Mouse (Mus musculus): ENCODE data around the gene Ltn1.

Ltn1 gene

GRCm38 (mm10) chr16:87432033-87432814, at the start of gene Ltn1:
Ltn1 (minus strand) TSS chr16:87432612.
- DNase-seq (ENCODE audit: low read depth, low spot score): peak; percentile 100

- no peak for DNase-seq (ENCODE audit: low read depth, low spot score)
These were observed 38.2 kb upstream of the Ltn1 start for GRCm38 (mm10) chr16:87470579-87470978.

GRCm38 (mm10) chr16:87458752-87459151, 26.3 kb upstream of the Ltn1 start:
- no peak for DNase-seq (ENCODE audit: low read depth, low spot score)

- DNase-seq (ENCODE audit: low read depth, low spot score): peak; percentile 24
These were observed 22.8 kb upstream of the Ltn1 start for GRCm38 (mm10) chr16:87455180-87455611.

- DNase-seq (ENCODE audit: low read depth, low spot score): peak; percentile 87
These were observed 22.2 kb upstream of the Ltn1 start, which contains the start of gene Usp16 for GRCm38 (mm10) chr16:87454419-87455179. Usp16 (plus strand) TSS chr16:87454703.

GRCm38 (mm10) chr16:87453226-87453625, 20.8 kb upstream of the Ltn1 start:
- no peak for DNase-seq (ENCODE audit: low read depth, low spot score)

- DNase-seq (ENCODE audit: low read depth, low spot score): no peak
These were observed 13.1 kb upstream of the Ltn1 start for GRCm38 (mm10) chr16:87445528-87445927.

GRCm38 (mm10) chr16:87445110-87445509, 12.7 kb upstream of the Ltn1 start:
- DNase-seq (ENCODE audit: low read depth, low spot score): no peak

GRCm38 (mm10) chr16:87444071-87444470, 11.7 kb upstream of the Ltn1 start:
- DNase-seq (ENCODE audit: low read depth, low spot score): no peak

GRCm38 (mm10) chr16:87443245-87443644, 10.8 kb upstream of the Ltn1 start:
- no peak for DNase-seq (ENCODE audit: low read depth, low spot score)

- DNase-seq (ENCODE audit: low read depth, low spot score): no peak
These were observed 9.9 kb upstream of the Ltn1 start for GRCm38 (mm10) chr16:87442291-87442690.

GRCm38 (mm10) chr16:87441089-87441488, 8.7 kb upstream of the Ltn1 start:
- no peak for DNase-seq (ENCODE audit: low read depth, low spot score)

- peak; percentile 92 for DNase-seq (ENCODE audit: low read depth, low spot score)
These were observed 7.8 kb upstream of the Ltn1 start, which contains the start of gene Rwdd2b for GRCm38 (mm10) chr16:87440184-87440686. Rwdd2b (minus strand) TSS chr16:87440573.

GRCm38 (mm10) chr16:87438697-87439096, 6.3 kb upstream of the Ltn1 start:
- no peak for DNase-seq (ENCODE audit: low read depth, low spot score)

- no peak for DNase-seq (ENCODE audit: low read depth, low spot score)
These were observed 4.7 kb upstream of the Ltn1 start for GRCm38 (mm10) chr16:87437096-87437495.

GRCm38 (mm10) chr16:87435411-87436205, 3.2 kb upstream of the Ltn1 start:
- DNase-seq (ENCODE audit: low read depth, low spot score): no peak

- DNase-seq (ENCODE audit: low read depth, low spot score): no peak
These were observed 2.5 kb upstream of the Ltn1 start for GRCm38 (mm10) chr16:87434946-87435345.

GRCm38 (mm10) chr16:87434266-87434665, 1.9 kb upstream of the Ltn1 start:
- no peak for DNase-seq (ENCODE audit: low read depth, low spot score)

- DNase-seq (ENCODE audit: low read depth, low spot score): no peak
These were observed 4.9 kb downstream of the Ltn1 start for GRCm38 (mm10) chr16:87427516-87427915.

GRCm38 (mm10) chr16:87420662-87421061, 11.8 kb downstream of the Ltn1 start:
- no peak for DNase-seq (ENCODE audit: low read depth, low spot score)

- no peak for DNase-seq (ENCODE audit: low read depth, low spot score)
These were observed 27.4 kb downstream of the Ltn1 start for GRCm38 (mm10) chr16:87405001-87405400.

Data from mesoderm, embryonic 11.5 days (tissue).